Mouse (Mus musculus): ENCODE data around the gene Btnl6.
"Not testable (repeated sequence)": the region's sequence is repeated elsewhere in the genome, so short reads cannot be mapped to it uniquely, and the experiment has no call there.

The Btnl6 gene

GRCm38 (mm10) chr17:34497319-34497718 is 19.8 kb downstream of the Btnl6 start:
- not testable (repeated sequence) for DNase-seq (ENCODE audit: low spot score)

- no peak for DNase-seq (ENCODE audit: low spot score)
Measured at GRCm38 (mm10) chr17:34496539-34496938, 20.6 kb downstream of the Btnl6 start.

- not testable (repeated sequence) for DNase-seq (ENCODE audit: low spot score)
Measured at GRCm38 (mm10) chr17:34495156-34495555, 22.0 kb downstream of the Btnl6 start.

DNA sequence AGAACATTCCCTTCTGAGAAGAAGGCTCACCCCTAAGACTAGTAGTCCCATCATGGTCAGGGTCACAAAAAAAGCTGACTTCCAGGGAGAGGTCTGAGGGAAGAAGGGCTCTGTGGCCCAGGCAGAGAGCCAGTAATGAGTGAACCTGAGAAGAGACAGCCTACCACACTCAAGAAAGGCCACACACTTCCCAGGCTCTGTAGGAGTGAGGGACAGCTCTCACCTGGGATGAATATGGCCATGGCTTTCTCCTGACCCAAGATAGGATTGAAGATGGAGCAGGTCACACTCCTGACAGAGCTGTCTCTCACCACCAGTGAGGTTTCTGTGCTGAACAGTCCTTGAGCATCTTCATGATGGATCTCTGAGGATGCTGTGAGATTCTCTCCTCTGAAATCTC is 24.4 kb downstream of the Btnl6 start:
- no peak for DNase-seq (ENCODE audit: low spot score)

DNA sequence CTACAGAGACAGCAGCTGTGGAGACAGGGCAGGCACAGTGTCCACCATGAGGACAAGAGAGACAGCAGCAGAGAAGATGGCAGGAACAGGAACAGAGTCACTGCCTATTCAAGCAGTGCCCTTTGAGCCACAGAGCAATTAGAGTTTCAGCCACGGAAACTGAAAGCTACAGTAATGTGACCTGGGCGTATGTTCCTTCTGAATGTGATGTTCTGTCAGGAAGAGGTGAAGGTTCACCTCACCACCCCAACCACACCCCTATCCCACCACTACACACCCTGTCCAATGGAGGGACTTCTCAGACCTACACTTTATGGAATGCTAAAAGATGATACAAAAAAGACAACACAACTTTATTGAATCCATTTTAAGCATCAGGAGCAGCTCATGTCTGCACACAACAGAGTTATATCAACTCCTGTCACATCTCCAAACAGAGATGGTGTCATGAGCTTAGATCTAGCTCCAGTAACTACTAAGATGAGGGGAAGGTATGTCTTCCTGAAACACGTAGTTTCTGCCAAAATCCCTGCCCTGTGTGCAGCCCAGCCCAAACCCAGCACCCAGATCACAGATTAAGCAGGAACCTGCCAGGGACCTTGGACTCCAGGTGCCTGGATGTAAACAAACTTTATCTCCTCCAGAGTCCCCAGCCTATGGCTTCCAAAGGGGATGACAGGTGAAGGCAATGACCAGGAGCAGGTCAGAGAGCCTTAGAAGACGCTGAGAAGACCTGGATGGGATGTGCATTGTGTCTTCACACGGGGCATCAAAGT is 39.7 kb downstream of the Btnl6 start, which contains the start of gene Btnl4:
Gene Btnl4 (minus strand): TSS at position 81 of the 776 bp plus-strand sequence.
- DNase-seq (ENCODE audit: low spot score): not testable (repeated sequence)

- DNase-seq (ENCODE audit: low spot score): no peak
Measured at GRCm38 (mm10) chr17:34476427-34476826, 40.7 kb downstream of the Btnl6 start.

DNA sequence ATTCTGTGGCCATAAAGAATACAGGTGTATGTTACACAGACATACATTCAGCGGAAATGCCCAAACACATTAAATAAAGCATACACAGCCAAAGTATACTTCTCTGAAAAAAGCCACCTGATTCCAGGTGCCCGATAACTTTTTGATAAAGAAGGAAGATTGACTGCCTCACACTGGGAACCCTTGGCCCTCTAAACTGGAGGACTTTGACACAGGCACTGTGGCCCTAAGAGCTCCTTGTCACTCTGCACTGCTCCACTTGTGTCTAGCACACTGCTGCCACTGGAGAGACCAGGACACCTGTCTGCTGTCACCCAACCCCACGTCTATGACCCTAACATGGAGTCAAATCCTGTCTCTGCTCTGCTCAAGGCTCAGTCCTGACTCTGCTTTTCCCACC is 42.1 kb downstream of the Btnl6 start:
- DNase-seq (ENCODE audit: low spot score): no peak

GRCm38 (mm10) chr17:34470491-34470890 is 46.7 kb downstream of the Btnl6 start:
- no peak for DNase-seq (ENCODE audit: low spot score)

DNA sequence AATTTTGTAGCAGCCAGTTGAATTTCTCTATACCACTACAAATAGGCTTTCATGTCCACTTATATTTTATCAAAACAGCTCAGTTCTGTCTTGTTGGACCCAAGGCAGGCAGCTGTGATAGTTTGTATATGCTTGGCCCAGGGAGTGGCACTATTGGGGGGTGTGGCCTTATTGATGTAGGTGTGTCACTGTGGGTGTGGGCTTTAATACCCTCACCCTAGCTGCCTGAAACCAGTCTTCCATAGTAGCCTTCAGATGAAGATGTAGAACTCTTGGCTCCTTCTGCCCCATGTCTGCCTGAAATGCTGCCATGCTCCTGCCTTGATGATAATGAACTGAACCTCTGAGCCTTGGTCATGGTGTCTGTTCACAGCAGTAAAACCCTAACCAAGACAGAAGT is 51.2 kb downstream of the Btnl6 start:
- not testable (repeated sequence) for DNase-seq (ENCODE audit: low spot score)

DNA sequence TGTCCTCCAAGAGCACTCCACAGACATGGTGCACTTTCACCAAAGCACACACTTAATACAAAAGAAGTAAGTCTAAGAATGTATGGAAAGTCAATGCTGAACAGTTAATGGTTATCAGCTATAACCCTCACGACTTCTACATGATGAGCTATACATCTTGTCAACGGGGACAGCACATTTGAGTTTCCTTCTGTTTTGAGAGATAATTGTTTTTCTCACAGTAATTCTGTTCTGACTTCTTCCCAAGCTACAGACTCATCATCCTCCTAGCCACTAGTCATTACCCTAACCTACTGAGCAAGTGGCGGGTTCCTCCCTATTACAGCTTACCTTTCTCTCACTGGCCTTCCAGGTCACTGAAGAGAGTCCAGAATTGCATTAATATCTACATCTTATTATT is 57.9 kb downstream of the Btnl6 start:
- no peak for DNase-seq (ENCODE audit: low spot score)
